Mouse (Mus musculus): ENCODE results near the gene Tatdn3. TPM values are rescaled to one million over a fixed set of nuclear protein-coding genes. Genes with fewer than 3 reads are reported as not detected.

The Tatdn3 gene
- total and polyA plus RNA-seq, 3 experiments: 12.7 to 17.2 (median 12.9) TPM

DNA sequence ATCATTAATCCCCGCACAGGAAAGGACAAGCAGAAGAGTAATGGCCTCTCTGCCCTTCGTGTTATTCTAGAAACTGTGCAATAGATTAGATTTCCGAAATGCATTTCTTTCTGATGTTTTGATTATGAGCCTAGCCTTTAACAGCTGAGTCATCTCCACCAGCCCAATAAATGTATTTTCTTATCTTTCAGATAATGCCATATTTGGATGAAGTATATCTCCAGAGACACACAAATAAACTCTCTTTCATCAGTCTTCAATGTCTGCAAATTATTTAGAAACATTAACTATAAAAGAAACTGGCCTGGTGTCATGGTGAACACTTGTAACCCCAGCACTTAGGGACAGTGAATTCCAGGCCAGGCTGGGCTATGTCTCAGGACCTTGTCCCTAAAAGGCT lies 20.0 kb downstream of the Tatdn3 start:
- peaks cover 0 to 11% of the 10 kb centered on the region in 2 experiments; a peak in 2 of 4 replicates for H3K4me1 ChIP-seq (ENCODE audit: control insufficient read depth in 1 of 2, insufficient read depth in 2 of 2)
- no peak overlapping the region for H3K4me3 ChIP-seq (replicated peaks in 1 of 3; ENCODE audit: low read depth in 2 of 3, low read length in 2 of 3, poor library complexity in 1 of 3)
- in situ Hi-C loops (cut with MboI; ENCODE audit: low pct_ligation_motif_present, low pct_unique_long_range_greater_than_20kb, low sequenced_read_pairs) (no loop called here), dilution Hi-C loops (cut with MboI; ENCODE audit: extremely low pct_ligation_motif_present, extremely low pct_unique_long_range_greater_than_20kb, low sequenced_read_pairs) (no loop called here)
- H3K4me2 ChIP-seq (ENCODE audit: insufficient read depth, low read depth, poor library complexity, severe bottlenecking): no peak overlapping the region
- TF ChIP-seq GABPA (IDR thresholded peaks at IDR 0.05; ENCODE audit: insufficient replicate concordance, low read depth, low read length) (no peak), USF2 (conservative IDR thresholded peaks at IDR 0.05; ENCODE audit: low read depth, low read length) (no peak), HCFC1 (IDR thresholded peaks at IDR 0.05; ENCODE audit: low read depth, low read length) (no peak), ETS1 (conservative IDR thresholded peaks at IDR 0.05; ENCODE audit: low read depth, low read length) (no peak), CHD1 (IDR thresholded peaks at IDR 0.05; ENCODE audit: low read depth, low read length) (no peak), RAD21 (IDR thresholded peaks at IDR 0.05; ENCODE audit: low read depth, low read length) (no peak), ZKSCAN1 (IDR thresholded peaks at IDR 0.05; ENCODE audit: borderline replicate concordance, low read depth, low read length) (no peak), MAFK (IDR thresholded peaks at IDR 0.05; ENCODE audit: insufficient replicate concordance, low read length) (no peak), NRF1 (IDR thresholded peaks at IDR 0.05; ENCODE audit: low read depth, low read length) (no peak), JUN (IDR thresholded peaks at IDR 0.05; ENCODE audit: insufficient read depth, low read depth, low read length) (no peak), MAZ (IDR thresholded peaks at IDR 0.05; ENCODE audit: low read depth, low read length) (no peak), IRF4 (IDR thresholded peaks at IDR 0.05; ENCODE audit: low read depth, low read length) (no peak), RCOR1 (conservative IDR thresholded peaks at IDR 0.05; ENCODE audit: low read depth, low read length) (no peak), NELFE (IDR thresholded peaks at IDR 0.05; ENCODE audit: low read depth, low read length) (no peak), PAX5 (IDR thresholded peaks at IDR 0.05; ENCODE audit: low read length) (no peak), POLR2AphosphoS2 (IDR thresholded peaks at IDR 0.05; ENCODE audit: low read depth, low read length) (no peak), EP300 (IDR thresholded peaks at IDR 0.05; ENCODE audit: low read length) (no peak), BHLHE40 (IDR thresholded peaks at IDR 0.05; ENCODE audit: low read depth, low read length) (no peak), ELF1 (IDR thresholded peaks at IDR 0.05; ENCODE audit: low read depth, low read length) (no peak), TBP (conservative IDR thresholded peaks at IDR 0.05; ENCODE audit: low read depth, low read length) (no peak)
- peaks cover 0 to 15% of the 10 kb centered on the region in 2 experiments for H3K36me3 ChIP-seq (replicated peaks in 1 of 2; ENCODE audit: control insufficient read depth in 1 of 2, insufficient read depth in 1 of 2, low read length in 1 of 2)
- no peak overlapping the region for H3K27ac ChIP-seq (ENCODE audit: insufficient read depth, low read depth)
- no peaks in the 10 kb centered on the region for H3K27me3 ChIP-seq (replicated peaks)
- no peaks in the 10 kb centered on the region for H3K9me3 ChIP-seq (replicated peaks; ENCODE audit: low read length)
- H3K79me2 ChIP-seq (replicated peaks; ENCODE audit: control insufficient read depth, extremely low read depth, insufficient read depth, poor library complexity, severe bottlenecking): no peaks in the 10 kb centered on the region
- H3K9ac ChIP-seq (ENCODE audit: insufficient read depth, low read depth): no peak overlapping the region
- no peak for DNase-seq (ENCODE audit: extremely low read depth)

DNA sequence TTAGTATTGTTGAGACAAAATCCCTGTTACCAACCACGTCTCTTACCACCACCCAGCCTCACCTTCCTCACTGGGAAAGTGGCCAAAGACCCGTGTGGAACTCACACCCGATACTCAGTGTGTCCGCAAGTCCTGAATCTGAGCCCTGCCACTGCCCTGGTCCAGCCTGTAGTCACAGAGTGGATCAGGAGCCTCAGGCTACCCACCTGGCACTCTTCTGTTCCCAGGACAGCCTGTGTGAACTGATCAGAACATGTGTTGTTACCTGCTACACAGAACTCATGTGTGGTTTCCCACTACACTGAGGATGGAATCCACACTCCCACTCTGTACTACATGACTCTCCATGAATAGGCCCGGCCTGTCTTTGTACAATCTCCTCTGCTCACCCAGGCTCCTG lies 20.6 kb downstream of the Tatdn3 start:
- no peaks in the 10 kb centered on the region for H3K9me3 ChIP-seq (replicated peaks; ENCODE audit: low read length)
- peaks cover 0 to 15% of the 10 kb centered on the region in 2 experiments for H3K36me3 ChIP-seq (replicated peaks in 1 of 2; ENCODE audit: control insufficient read depth in 1 of 2, insufficient read depth in 1 of 2, low read length in 1 of 2)
- TF ChIP-seq E2F4 (IDR thresholded peaks at IDR 0.05; ENCODE audit: insufficient replicate concordance, low read depth, low read length) (no peak), GABPA (IDR thresholded peaks at IDR 0.05; ENCODE audit: insufficient replicate concordance, low read depth, low read length) (no peak), USF2 (conservative IDR thresholded peaks at IDR 0.05; ENCODE audit: low read depth, low read length) (no peak), IRF4 (IDR thresholded peaks at IDR 0.05; ENCODE audit: low read depth, low read length) (no peak), TCF12 (IDR thresholded peaks at IDR 0.05; ENCODE audit: low read depth, low read length) (no peak), MAX (IDR thresholded peaks at IDR 0.05; ENCODE audit: low read length) (no peak), ZNF384 (IDR thresholded peaks at IDR 0.05; ENCODE audit: low read depth, low read length) (no peak), JUND (conservative IDR thresholded peaks at IDR 0.05; ENCODE audit: low read depth, low read length) (no peak), USF1 (IDR thresholded peaks at IDR 0.05; ENCODE audit: low read depth, low read length) (no peak), SMC3 (IDR thresholded peaks at IDR 0.05; ENCODE audit: low read depth, low read length) (no peak), ELF1 (IDR thresholded peaks at IDR 0.05; ENCODE audit: low read depth, low read length) (no peak), PAX5 (IDR thresholded peaks at IDR 0.05; ENCODE audit: low read length) (no peak), POLR2A (IDR thresholded peaks at IDR 0.05; ENCODE audit: low read depth, low read length) (no peak), ZKSCAN1 (IDR thresholded peaks at IDR 0.05; ENCODE audit: borderline replicate concordance, low read depth, low read length) (no peak), ZC3H11A (IDR thresholded peaks at IDR 0.05; ENCODE audit: low read depth, low read length) (no peak), EP300 (IDR thresholded peaks at IDR 0.05; ENCODE audit: low read length) (no peak)
- in situ Hi-C loops (cut with MboI; ENCODE audit: low pct_ligation_motif_present, low pct_unique_long_range_greater_than_20kb, low sequenced_read_pairs): no loop called here
- no peak overlapping the region for H3K9ac ChIP-seq (ENCODE audit: insufficient read depth, low read depth)
- peaks cover 0 to 11% of the 10 kb centered on the region in 2 experiments; a peak in 2 of 4 replicates for H3K4me1 ChIP-seq (ENCODE audit: control insufficient read depth in 1 of 2, insufficient read depth in 2 of 2)
- dilution Hi-C loops (cut with MboI; ENCODE audit: extremely low pct_ligation_motif_present, extremely low pct_unique_long_range_greater_than_20kb, low sequenced_read_pairs): no loop called here
- no peak overlapping the region for H3K4me3 ChIP-seq (replicated peaks in 1 of 3; ENCODE audit: low read depth in 2 of 3, low read length in 2 of 3, poor library complexity in 1 of 3)
- H3K27ac ChIP-seq (ENCODE audit: insufficient read depth, low read depth): no peak overlapping the region
- H3K27me3 ChIP-seq (replicated peaks): no peaks in the 10 kb centered on the region
- H3K79me2 ChIP-seq (replicated peaks; ENCODE audit: control insufficient read depth, extremely low read depth, insufficient read depth, poor library complexity, severe bottlenecking): no peaks in the 10 kb centered on the region
- DNase-seq (ENCODE audit: extremely low read depth): no peak
- no peak overlapping the region for H3K4me2 ChIP-seq (ENCODE audit: insufficient read depth, low read depth, poor library complexity, severe bottlenecking)
